In genomic region chr13:20900396-20900971, GRCm38 (mm10) we compare ENCODE assay signal across 9 mouse cellular contexts.
DNase-seq lines count a peak whose midpoint lies in the region; ATAC-seq and TF ChIP-seq lines count a peak whose summit lies in the region.
"Had no signal": no experiment of that assay in that cellular context is flagged by ENCODE, and none has a peak within 500 bp of the region (broad histone marks: within the 10 kb centered on the region; RNA-seq: fewer than 3 reads in every experiment).

No protein-coding gene starts in this region.

- intact Hi-C loops in gastrocnemius, adult 2 months (cut with DNase I) = no loop called here

- no peak for TF ChIP-seq CTCF in gastrocnemius, adult 2 months (IDR thresholded peaks at IDR 0.05)
- no peak for TF ChIP-seq CTCF in kidney, adult 2 months (conservative IDR thresholded peaks at IDR 0.05; ENCODE audit: insufficient read depth, insufficient read length, low read depth, low read length)

- ATAC-seq in cerebellum, adult (ENCODE audit: insufficient number of reproducible peaks, low FRiP score, low TSS enrichment) = peak; percentile 89
- ATAC-seq in midbrain, embryonic 15.5 days (replicated peaks) = peak; percentile 89
- ATAC-seq in megakaryocyte-erythroid progenitor cell, adult 5-6 weeks (replicated peaks; ENCODE audit: low FRiP score, low TSS enrichment, poor library complexity, severe bottlenecking) = no peak

- no peak for TF ChIP-seq POLR2A in kidney, adult 2 months (IDR thresholded peaks at IDR 0.05; ENCODE audit: low read depth, low read length)

- 53% methylated on average over 8 of the region's 8 CpGs for WGBS in kidney, adult 2 months
- 42% methylated on average over 8 of the region's 8 CpGs for WGBS in midbrain, embryonic 15.5 days

- DNase-seq in gastrocnemius, adult 2 months = peak; percentile 23
- no peak for DNase-seq in gastrocnemius, postnatal 25 days
- DNase-seq in heart, adult 18-20 months = peak; percentile 9 to 26
- DNase-seq in kidney, adult 2 months = peak; percentile 58
- DNase-seq in urinary bladder, postnatal 4 days (ENCODE audit: low spot score in 2 of 2) = no peak

- no peaks in the 10 kb centered on the region for H3K36me3 ChIP-seq in kidney, adult 2 months (ENCODE audit: control insufficient read depth, insufficient read depth, low read length)
- H3K36me3 ChIP-seq in midbrain, embryonic 15.5 days (replicated peaks) = no peaks in the 10 kb centered on the region
- H3K36me3 ChIP-seq: liver, embryonic 15.5 days had no signal

- H3K27me3 ChIP-seq in kidney, adult 2 months (replicated peaks; ENCODE audit: control insufficient read depth, insufficient read depth, low read length) = no peaks in the 10 kb centered on the region
- no peaks in the 10 kb centered on the region for H3K27me3 ChIP-seq in midbrain, embryonic 15.5 days (replicated peaks)
- H3K27me3 ChIP-seq: liver, embryonic 15.5 days had no signal

- no peak overlapping the region for H3K4me3 ChIP-seq in gastrocnemius, adult 2 months
- no peak overlapping the region for H3K4me3 ChIP-seq in kidney, adult 2 months (ENCODE audit: insufficient read depth, low read depth, low read length)
- no peak overlapping the region for H3K4me3 ChIP-seq in midbrain, embryonic 15.5 days
- H3K4me3 ChIP-seq: liver, embryonic 15.5 days had no signal

- no peak overlapping the region for H3K27ac ChIP-seq in gastrocnemius, adult 2 months
- no peak overlapping the region for H3K27ac ChIP-seq in kidney, adult 2 months (ENCODE audit: insufficient read depth, low read depth, low read length)
- H3K27ac ChIP-seq in midbrain, embryonic 15.5 days = no peak overlapping the region
- H3K27ac ChIP-seq: liver, embryonic 15.5 days had no signal

- H3K9ac ChIP-seq in midbrain, embryonic 15.5 days = no peak overlapping the region
- H3K9ac ChIP-seq: liver, embryonic 15.5 days had no signal

- H3K9me3 ChIP-seq in midbrain, embryonic 15.5 days = no peaks in the 10 kb centered on the region
- H3K9me3 ChIP-seq: liver, embryonic 15.5 days had no signal

- H3K4me2 ChIP-seq in midbrain, embryonic 15.5 days = no peak overlapping the region
- H3K4me2 ChIP-seq: liver, embryonic 15.5 days had no signal

- peaks cover 9% of the 10 kb centered on the region; the same call in 1 of the 2 replicates for H3K4me1 ChIP-seq in kidney, adult 2 months (ENCODE audit: control insufficient read depth, insufficient read depth, low read length)
- peaks cover 12% of the 10 kb centered on the region for H3K4me1 ChIP-seq in midbrain, embryonic 15.5 days
- H3K4me1 ChIP-seq: liver, embryonic 15.5 days had no signal

Comparison
In these comparisons a context has a peak if more than half of its experiments do, and no peak if none do; other contexts are left out.
1. DNase-seq: peak in gastrocnemius, adult 2 months (single experiment), heart, adult 18-20 months (2 of 2) and kidney, adult 2 months (single experiment); none in gastrocnemius, postnatal 25 days (single experiment) and urinary bladder, postnatal 4 days (0 of 2).